Mouse (Mus musculus) intestine, postnatal 0 days (tissue): ENCODE measurements around the gene 4930564D02Rik. TPM values are rescaled to one million over a fixed set of nuclear protein-coding genes. Genes with fewer than 3 reads are reported as not detected.

Experiments used
- ATAC-seq: fragments of 200-750 bp; cut with Nextera tagmentation; 2 replicates; pipeline ENCODE4 v1.8.0; 2017; ENCODE audit warnings: mild to moderate bottlenecking, moderate TSS enrichment, moderate library complexity
- H3K27ac ChIP-seq: fragments of 300-500 bp; sonication (generic); 2 replicates; pipeline ENCODE4 v1.5.1; 2014; ENCODE audit warnings: mild to moderate bottlenecking, low read depth, low read length, moderate library complexity
- H3K27me3 ChIP-seq: fragments of 300-500 bp; sonication (generic); replicated peaks from 2 replicates; pipeline ENCODE4 v1.6.1; 2014; ENCODE audit warnings: low read length, mixed read lengths; ENCODE audit not compliant: control insufficient read depth, insufficient read depth
- H3K36me3 ChIP-seq: fragments of 300-500 bp; sonication (generic); 2 replicates; pipeline ENCODE4 v1.6.1; 2014; ENCODE audit warnings: mild to moderate bottlenecking, moderate library complexity; ENCODE audit not compliant: control insufficient read depth, insufficient read depth
- H3K4me1 ChIP-seq: fragments of 300-500 bp; sonication (generic); replicated peaks from 2 replicates; pipeline ENCODE4 v1.6.1; 2014; ENCODE audit warnings: antibody characterized with exemption, low read length, mixed read lengths; ENCODE audit not compliant: control insufficient read depth, insufficient read depth
- H3K4me2 ChIP-seq: fragments of 300-500 bp; sonication (generic); replicated peaks from 2 replicates; pipeline ENCODE4 v1.6.1; 2014; ENCODE audit warnings: low read depth, mild to moderate bottlenecking, moderate library complexity
- H3K4me3 ChIP-seq: fragments of 300-500 bp; sonication (generic); 2 replicates; pipeline ENCODE4 v1.5.1; 2014; ENCODE audit warnings: low read depth, low read length
- H3K9ac ChIP-seq: fragments of 300-500 bp; sonication (generic); 2 replicates; pipeline ENCODE4 v1.6.1; 2014; ENCODE audit warnings: mild to moderate bottlenecking, low read depth, low read length
- H3K9me3 ChIP-seq: fragments of 300-500 bp; sonication (generic); 2 replicates; pipeline ENCODE4 v1.6.1; 2016; ENCODE audit warnings: mixed run types; ENCODE audit not compliant: control insufficient read depth
- CTCF ChIP-seq: sonication (generic); IDR thresholded peaks from 2 replicates; pipeline ENCODE4 v1.5.1; 2016; ENCODE audit warnings: low read depth, mild to moderate bottlenecking, control low read depth, antibody characterized with exemption, moderate library complexity
- WGBS: fragments of 180-500 bp; shearing (Covaris S2); extraction: QIAGEN DNeasy Blood & Tissue Kit; methylation state at CpG from one replicate; pipeline ENCODE4 v1.1.7; 2014; 5-methylcytosine and 5-hydroxymethylcytosine counted together
- polyA plus RNA-seq: library from polyadenylated mRNA; unstranded; fragments of >200 nt; fragmentation: Nextera tagmentation; extraction: Ambion mirVana; gene quantifications from 2 replicates; pipeline ENCODE4 v1.2.1, GENCODE M21; 2015

The 4930564D02Rik gene
- polyA plus RNA-seq, 1 experiment from 2014 or later: not detected

DNA sequence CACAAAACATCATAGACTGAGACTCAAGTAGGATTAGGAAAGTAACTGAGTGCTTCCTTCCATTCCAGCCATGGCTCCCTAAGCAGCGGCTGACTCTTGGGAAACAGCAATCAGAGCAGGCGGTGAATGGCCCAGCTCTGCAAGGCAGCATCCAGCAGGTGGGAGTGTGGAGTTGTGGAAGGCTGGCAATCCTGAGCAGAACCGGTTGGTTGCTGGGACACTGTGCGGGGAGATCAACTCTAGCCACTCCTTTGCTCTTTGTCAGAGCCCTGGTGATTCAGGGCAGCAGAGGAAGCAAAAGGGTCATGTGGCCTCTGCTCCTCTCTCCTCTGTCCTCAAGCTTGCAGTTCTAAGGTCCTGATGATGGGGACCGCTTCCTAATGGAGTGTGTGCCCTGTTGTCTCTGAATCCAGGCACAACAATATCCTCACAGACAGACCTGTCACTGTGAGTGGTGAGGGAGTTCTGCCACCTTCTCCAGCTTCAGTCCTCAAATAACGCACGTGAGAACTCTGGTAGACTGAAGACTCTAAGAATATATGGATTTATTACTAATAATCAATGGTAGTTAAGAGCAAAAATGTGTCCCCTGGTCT lies 11.7 kb downstream of the 4930564D02Rik start:
- no peak overlapping the region for H3K27ac ChIP-seq
- 21% methylated on average over 7 of the region's 7 CpGs for WGBS
- no peaks in the 10 kb centered on the region for H3K4me1 ChIP-seq
- H3K36me3 ChIP-seq: no peaks in the 10 kb centered on the region
- H3K4me3 ChIP-seq: no peak overlapping the region
- H3K9me3 ChIP-seq: no peaks in the 10 kb centered on the region
- H3K27me3 ChIP-seq: no peaks in the 10 kb centered on the region
- no peak overlapping the region for H3K4me2 ChIP-seq
- peak; percentile 69; the same call in 1 of the 2 replicates for ATAC-seq
- H3K9ac ChIP-seq: no peak overlapping the region
- TF ChIP-seq CTCF: peak; percentile 95

DNA sequence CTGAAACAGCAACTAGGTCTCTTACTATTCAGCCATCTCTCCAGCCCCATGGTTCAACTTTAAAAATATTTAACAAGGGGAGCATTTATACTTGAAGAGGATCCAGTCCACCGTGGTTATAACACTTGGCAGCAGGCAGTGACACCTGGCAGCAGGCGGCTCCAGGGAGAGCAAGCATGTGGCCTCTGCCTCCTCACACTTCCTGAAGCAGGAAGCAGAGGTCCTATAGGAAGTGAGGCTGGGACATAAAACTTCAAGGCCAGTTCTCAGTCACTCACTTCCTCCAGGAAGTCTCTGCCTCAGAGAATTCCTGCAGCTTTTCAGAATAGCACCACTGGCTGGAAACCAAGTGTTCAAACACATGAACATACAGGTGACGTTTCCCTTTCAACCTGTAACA lies 20.7 kb downstream of the 4930564D02Rik start:
- Histone ChIP-seq H3K36me3 (no peaks in the 10 kb centered on the region), H3K27ac (no peak overlapping the region), H3K4me2 (no peak overlapping the region), H3K27me3 (no peaks in the 10 kb centered on the region), H3K9me3 (no peaks in the 10 kb centered on the region), H3K4me3 (no peak overlapping the region), H3K4me1 (no peaks in the 10 kb centered on the region), H3K9ac (no peak overlapping the region)
- ATAC-seq: no peak
- WGBS: 52% methylated on average over 3 of the region's 3 CpGs
- no peak for TF ChIP-seq CTCF

DNA sequence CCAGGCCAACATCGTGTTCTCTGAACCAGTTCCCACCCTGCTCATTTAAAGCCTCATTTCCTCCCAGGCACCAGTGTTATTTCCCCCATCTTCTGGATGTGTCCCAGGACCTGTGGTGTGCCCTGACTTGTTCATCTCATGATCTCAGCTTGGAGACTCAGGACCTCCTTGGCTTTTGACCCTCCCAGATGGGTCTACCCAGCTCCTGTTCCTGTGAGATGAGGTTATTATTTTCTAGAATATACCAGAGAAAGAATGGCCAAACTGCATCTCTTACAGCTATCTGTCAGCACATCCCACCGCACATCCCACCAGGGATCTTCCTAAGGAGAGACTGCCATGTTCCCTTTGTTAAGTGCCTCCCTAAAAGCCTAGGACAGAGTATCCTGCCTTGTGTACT lies 22.0 kb downstream of the 4930564D02Rik start:
- Histone ChIP-seq H3K4me1 (no peaks in the 10 kb centered on the region), H3K27ac (no peak overlapping the region), H3K27me3 (no peaks in the 10 kb centered on the region), H3K4me2 (no peak overlapping the region), H3K9me3 (no peaks in the 10 kb centered on the region), H3K4me3 (no peak overlapping the region), H3K36me3 (no peaks in the 10 kb centered on the region), H3K9ac (no peak overlapping the region)
- no peak for TF ChIP-seq CTCF
- no peak for ATAC-seq
- WGBS: 83% methylated on average over 2 of the region's 2 CpGs

DNA sequence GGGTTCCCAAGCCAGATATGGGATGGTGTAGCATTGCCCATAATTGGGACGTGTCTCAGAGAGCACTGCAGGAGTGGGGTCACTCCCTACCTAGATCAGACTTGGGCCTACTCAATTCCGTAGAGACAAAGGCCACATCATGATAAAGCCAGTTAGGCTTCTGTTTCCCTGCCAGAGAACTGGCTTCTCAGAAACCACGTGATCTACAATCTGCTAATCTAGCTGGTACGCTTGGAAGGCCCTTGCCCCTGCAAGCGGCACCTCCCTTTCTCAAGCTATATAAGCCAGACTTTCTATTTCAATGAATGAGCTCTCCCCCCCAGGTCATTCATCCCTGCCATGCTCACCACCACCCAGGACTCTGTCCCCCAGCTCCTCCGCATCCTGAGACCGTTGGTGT lies 23.5 kb downstream of the 4930564D02Rik start:
- Histone ChIP-seq H3K36me3 (no peaks in the 10 kb centered on the region), H3K9me3 (no peaks in the 10 kb centered on the region), H3K27ac (no peak overlapping the region), H3K4me2 (no peak overlapping the region), H3K4me1 (no peaks in the 10 kb centered on the region), H3K27me3 (no peaks in the 10 kb centered on the region), H3K4me3 (no peak overlapping the region), H3K9ac (no peak overlapping the region)
- ATAC-seq: no peak
- 78% methylated on average over 7 of the region's 7 CpGs for WGBS
- no peak for TF ChIP-seq CTCF

DNA sequence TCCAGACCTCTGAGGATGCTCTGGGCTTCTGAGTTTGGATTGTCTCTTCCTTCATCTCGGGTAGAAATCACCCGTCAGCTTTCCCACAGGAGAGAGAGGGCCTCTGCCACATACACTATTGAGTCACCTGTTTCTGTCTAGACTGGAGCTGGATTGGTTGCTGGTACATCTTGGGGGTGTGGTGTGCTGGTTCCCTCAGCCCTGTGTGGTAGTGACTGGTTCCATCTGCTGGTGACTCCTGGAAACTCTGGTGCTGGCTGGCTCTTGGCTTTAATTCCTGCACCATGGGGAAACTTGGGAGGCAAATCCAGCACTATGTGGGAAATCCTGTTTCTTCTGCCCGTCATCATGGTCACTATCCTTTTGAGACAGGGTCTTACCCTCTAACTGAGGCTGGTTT lies 24.3 kb downstream of the 4930564D02Rik start:
- peak; percentile 92 for ATAC-seq
- Histone ChIP-seq H3K9me3 (no peaks in the 10 kb centered on the region), H3K4me3 (no peak overlapping the region), H3K27ac (no peak overlapping the region), H3K4me2 (no peak overlapping the region), H3K4me1 (no peaks in the 10 kb centered on the region), H3K9ac (no peak overlapping the region), H3K27me3 (no peaks in the 10 kb centered on the region), H3K36me3 (no peaks in the 10 kb centered on the region)
- 23% methylated on average over 3 of the region's 3 CpGs for WGBS
- peak; percentile 78 for TF ChIP-seq CTCF

DNA sequence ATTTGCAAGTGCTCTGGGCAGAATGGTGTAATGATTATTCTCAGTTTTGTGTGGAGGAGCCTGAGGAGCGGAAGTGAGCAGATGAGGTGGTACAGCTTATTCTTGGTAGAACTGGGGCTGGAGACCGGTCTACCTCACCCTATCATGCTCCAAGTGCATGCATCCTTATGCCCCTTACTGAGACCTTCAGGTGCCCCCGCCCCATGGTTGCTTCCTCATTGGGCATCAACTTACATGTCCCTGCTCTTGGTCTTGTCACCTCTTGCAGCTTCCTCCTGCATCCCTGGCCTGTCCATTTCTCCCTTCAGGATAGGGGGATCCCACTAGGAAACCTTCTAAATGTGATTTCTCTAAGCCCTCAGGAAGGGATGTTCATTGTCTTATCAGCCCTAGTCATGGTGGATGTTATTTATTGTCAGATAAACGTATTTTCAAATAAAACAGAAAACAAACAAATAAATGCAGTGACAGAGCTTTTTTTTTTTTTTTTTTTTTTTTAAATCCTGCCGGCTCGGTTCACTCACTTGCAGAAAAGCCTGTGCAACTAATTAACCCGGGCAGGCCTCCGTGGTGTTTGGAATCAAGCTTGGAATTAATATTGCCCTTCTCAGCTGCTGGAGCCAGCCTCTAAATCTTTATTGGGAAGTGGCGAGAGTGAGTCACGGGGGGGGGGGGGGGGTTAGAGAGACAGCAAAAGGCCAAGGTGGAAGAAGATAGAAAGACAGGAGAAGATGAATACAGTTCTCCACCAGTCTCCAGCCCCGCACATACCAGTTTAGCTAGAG lies 26.3 kb downstream of the 4930564D02Rik start:
- no peak for TF ChIP-seq CTCF
- no peaks in the 10 kb centered on the region for H3K4me1 ChIP-seq
- H3K4me3 ChIP-seq: no peak overlapping the region
- no peaks in the 10 kb centered on the region for H3K36me3 ChIP-seq
- H3K4me2 ChIP-seq: no peak overlapping the region
- H3K9me3 ChIP-seq: no peaks in the 10 kb centered on the region
- no peak for ATAC-seq
- WGBS: 65% methylated on average over 11 of the region's 11 CpGs
- no peak overlapping the region for H3K27ac ChIP-seq
- no peaks in the 10 kb centered on the region for H3K27me3 ChIP-seq
- no peak overlapping the region for H3K9ac ChIP-seq
